Mouse (Mus musculus) thymus, postnatal 0 days (tissue): ENCODE measurements around the gene H2-Ab1. TPM values are rescaled to one million over a fixed set of nuclear protein-coding genes. Genes with fewer than 3 reads are reported as not detected.
"Not testable (repeated sequence)": the region's sequence is repeated elsewhere in the genome, so short reads cannot be mapped to it uniquely, and the experiment has no call there.

ENCODE experiments used
- DNase-seq: peaks from one replicate; pipeline ENCODE4 v3.0.0-alpha.2; 2015; ENCODE audit warnings: low spot score
- polyA plus RNA-seq: library from polyadenylated mRNA; unstranded; fragments of >200 nt; fragmentation: Nextera tagmentation; extraction: Ambion mirVana; gene quantifications from 2 replicates; pipeline ENCODE4 v1.2.1, GENCODE M21; 2015

The H2-Ab1 gene
- polyA plus RNA-seq, 1 experiment from 2014 or later: 1,544 TPM

DNA sequence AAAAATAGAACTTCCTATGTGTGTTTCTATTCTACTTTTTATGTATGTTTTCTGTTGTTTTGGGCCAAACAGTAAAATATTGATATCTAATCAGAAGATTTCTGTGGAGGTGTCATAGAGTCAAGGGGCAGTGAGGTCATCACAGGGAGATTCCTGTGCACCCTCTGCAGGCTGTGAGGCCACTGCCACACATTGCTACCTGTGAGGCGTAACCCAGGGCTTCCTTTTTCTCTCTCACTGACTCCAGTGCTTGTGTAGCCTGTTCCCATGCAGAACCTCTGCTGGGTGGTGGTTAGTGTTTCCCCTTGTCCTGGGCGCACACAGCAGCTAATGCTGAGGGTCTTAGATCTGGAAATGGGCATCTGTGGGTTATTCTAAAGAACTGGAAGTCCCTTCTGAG lies 48.9 kb downstream of the H2-Ab1 start:
- DNase-seq: no peak

DNA sequence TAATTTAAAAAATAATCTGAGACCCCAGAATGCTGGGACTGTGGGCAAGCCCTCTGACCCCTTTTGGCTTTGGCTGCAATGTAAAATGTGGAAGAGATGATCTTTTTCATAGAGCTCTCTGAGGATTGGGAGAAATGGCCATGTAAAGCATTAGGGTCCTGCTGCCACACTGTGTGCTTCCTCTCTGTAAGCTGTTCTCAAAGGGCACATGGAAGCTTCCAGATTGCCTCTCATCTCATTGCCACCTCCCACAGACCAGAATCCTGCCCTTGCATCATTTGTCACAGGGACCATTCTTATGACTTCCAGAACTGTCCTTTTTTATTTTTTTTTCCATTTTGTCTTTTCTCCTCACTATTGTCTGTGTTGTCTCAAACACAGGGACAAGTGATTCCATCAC lies 49.7 kb downstream of the H2-Ab1 start:
- no peak for DNase-seq

DNA sequence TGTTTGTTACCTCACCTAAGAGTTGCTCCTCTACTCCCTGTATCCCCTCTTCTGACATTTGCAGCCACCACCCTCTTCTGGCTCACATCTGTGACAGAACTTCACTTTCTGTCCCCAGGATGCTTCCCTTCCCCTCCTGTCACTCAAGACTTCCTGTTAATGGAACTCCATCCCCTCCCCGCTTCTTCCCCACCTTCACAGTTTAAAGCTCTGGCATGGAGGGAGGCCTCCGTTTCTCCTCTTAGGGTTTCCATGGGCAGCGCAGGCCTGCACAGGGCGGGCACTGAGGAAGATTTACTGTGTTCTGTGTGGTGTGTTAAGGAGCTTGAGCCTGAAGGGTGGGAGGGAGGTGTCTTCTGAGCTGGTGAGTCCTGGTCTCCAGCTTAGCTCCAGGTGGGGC lies 50.7 kb downstream of the H2-Ab1 start:
- DNase-seq: no peak

DNA sequence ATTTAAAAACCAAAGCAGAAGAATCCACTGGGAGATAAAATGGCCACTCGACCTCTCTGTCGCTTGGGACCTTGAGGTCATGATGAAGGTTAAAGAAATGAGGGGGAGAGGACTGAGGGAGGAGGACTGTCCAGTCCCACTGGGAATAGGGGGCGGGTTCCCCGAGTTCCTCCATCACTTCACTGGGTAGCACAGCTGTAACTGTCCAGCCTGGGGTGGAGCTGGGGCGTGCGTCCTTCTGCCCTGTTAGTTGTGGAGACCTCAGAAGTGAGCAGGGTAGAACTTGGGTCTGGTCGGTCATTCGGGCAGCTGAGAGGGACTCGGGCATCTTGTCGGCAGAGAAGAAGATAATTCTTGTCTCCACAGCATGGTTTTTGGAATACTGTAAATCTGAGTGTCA lies 51.7 kb downstream of the H2-Ab1 start:
- no peak for DNase-seq

DNA sequence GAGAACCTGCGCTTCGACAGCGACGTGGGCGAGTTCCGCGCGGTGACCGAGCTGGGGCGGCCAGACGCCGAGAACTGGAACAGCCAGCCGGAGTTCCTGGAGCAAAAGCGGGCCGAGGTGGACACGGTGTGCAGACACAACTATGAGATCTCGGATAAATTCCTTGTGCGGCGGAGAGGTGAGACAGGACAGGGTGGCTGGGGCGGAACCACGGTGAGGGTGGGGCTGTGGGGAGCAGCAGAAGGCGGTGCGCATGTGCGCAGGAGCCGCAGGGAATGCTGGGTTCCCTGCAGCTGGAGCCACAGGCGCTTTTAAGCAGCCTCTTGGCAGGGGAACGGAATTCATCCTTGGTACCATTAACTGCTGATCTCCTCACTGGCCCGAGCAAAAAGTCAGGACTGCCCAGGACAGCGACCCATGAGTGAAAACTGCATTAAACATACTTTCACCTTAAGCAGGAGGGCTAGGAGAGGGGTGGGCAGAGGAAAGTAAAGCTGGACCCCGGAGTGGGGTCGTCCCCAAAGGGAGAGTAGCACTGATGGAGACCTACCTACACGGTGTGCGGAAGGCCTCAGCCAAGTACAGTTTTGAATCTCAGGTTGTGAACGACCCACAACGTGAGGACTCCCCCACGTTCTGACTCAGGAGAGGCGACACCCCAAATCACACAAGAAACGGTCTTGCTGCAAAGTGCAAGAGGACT lies 52.3 kb downstream of the H2-Ab1 start:
- peak; percentile 56 for DNase-seq

DNA sequence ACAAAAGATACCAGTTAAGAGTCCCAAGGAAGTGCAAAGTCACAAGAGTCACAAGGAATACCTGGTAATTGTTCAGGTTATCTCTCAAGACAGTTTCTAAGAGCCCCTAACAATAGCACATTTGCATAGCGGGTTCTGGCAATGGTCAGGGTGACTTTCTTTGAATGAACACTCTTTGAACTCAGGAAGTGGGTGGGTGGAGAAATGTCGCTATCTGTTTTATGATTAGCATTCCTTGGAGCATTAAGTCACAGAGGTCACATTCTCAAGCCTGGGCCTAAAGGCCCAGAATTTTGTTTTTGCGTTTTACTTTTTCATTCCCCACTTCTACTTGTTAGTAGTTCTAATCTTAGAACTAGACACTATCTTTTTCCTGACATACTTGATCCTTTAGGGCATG lies 53.0 kb downstream of the H2-Ab1 start:
- DNase-seq: not testable (repeated sequence)

DNA sequence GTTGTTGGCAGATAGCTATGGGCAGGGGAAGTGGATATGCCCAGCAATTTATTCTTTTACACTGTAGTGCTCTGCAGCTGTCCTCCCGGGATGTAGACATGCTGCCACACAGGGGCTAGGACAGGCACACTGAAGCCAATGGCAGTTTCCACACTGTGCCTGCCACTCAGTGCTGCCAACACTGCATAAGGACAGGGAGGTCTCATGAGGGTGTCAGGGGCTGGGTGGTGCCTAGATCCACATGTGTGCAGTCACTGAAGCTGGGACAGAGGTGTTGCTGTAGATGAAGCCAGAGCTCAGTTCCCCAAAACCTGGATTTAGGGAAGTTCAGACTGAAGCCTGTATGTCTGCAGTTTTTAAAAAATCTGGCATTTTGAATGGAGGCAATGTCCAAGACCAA lies 54.7 kb downstream of the H2-Ab1 start:
- peak; percentile 43 for DNase-seq

DNA sequence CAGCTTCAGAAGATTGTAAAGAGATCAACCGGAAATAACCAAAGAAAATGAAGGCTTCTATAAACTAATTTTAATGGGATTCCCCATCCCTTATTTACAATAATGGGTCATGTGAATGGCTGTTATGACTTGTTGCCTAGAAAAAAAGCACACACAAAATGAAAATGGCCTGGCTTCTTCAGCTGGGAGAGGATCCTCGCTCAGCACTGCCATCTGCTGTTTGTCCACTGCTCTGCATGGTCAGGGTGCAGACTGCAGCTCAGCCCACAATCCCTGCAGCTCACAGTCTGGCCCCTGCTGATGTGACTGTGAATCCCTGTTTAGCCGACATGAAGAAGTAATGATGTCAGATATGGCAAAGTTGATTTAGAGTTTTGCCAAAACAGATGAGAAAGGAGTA lies 55.9 kb downstream of the H2-Ab1 start:
- DNase-seq: peak; percentile 73

DNA sequence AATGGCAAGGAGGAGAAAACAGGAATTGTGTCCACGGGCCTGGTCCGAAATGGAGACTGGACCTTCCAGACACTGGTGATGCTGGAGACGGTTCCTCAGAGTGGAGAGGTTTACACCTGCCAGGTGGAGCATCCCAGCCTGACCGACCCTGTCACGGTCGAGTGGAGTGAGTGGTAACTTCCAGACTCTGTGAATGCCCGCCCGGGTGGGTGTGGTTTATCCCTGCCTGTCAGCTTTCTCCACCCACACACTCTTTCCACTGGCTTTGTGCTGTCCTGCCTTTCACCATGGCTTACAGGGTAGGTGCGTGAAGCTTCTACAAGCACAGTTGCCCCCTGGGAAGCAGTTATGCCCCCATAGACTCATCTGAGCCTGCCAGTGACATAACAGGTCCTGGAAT lies 56.8 kb downstream of the H2-Ab1 start:
- no peak for DNase-seq

DNA sequence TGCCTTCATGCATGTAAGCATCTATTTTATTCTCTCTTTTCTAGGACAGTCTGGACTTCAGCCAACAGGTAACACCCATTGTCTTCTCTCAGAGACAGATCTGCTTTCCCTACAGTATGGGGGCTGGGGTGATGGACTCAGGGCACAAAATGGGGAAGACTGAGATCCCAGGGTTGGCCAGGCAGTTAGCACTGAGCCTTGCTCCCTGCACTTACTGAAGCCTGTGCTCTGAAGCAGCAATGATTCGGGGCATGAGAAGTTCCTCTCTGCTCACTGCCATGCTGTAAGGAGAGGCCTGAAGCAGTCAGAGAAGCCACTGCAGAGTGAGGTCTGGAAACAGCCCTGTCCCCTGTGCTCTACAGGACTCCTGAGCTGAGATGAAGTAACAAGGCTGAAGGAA lies 58.0 kb downstream of the H2-Ab1 start:
- DNase-seq: no peak

DNA sequence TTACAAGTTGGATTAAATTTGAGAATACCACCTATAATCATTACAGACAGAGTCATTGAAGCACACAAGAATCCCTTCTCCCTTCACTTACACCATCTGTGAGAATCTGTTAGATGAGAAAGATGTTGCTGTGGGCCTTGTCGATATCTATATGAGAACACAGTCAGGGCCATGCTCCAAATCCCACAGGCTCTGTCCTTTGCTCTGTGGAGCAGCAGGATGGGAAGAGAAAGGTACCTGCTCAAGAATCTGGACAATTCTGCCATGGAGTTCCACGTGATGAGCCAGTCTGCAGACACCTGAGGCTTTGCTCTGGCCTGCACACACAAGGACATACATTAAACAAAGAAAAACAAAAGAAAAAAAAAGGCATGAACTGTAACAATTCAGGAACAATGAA lies 59.2 kb downstream of the H2-Ab1 start:
- DNase-seq: no peak

DNA sequence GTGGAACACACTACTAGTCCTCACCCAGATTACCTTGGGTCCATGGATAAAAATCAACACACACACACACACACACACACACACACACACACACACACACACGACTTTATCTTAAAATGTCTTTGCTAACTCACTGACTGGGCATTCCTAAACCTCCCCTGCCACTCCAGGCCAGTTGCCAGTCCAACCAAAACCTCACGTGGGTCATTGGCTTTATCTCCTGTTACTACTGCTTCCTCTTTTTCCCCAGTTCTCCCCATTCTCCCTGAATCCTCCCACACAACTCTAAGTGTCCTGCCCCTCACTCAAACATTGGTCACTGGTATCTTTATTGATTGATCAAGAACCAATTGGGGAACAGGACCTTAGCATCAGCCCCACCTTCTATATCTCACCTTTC lies 59.8 kb downstream of the H2-Ab1 start:
- DNase-seq: no peak

Other genes starting within 250 kb of the H2-Ab1 start
- 14.5 and 20.9 TPM in 2 replicates for gene Ring1, start 233.0 kb upstream of the H2-Ab1 start, polyA plus RNA-seq
- 77.4 and 82.2 TPM in 2 replicates for gene H2-Ke6, start 229.6 kb upstream of the H2-Ab1 start, polyA plus RNA-seq
- 90.5 and 96.5 TPM in 2 replicates for gene Slc39a7, start 226.0 kb upstream of the H2-Ab1 start, polyA plus RNA-seq
- 47.1 and 48.9 TPM in 2 replicates for gene Rxrb, start 225.9 kb upstream of the H2-Ab1 start, polyA plus RNA-seq
- gene Col11a2, start 218.3 kb upstream of the H2-Ab1 start, polyA plus RNA-seq: 1.1 and 1.5 TPM in 2 replicates
- 55.0 and 57.1 TPM in 2 replicates for gene H2-Oa, start 165.3 kb upstream of the H2-Ab1 start, polyA plus RNA-seq
- gene H2-DMa, start 138.1 kb upstream of the H2-Ab1 start, polyA plus RNA-seq: 113 and 114 TPM in 2 replicates
- gene Brd2, start 135.1 kb upstream of the H2-Ab1 start, polyA plus RNA-seq: 98.3 and 107 TPM in 2 replicates
- 57.8 and 62.9 TPM in 2 replicates for gene H2-DMb2, start 114.4 kb upstream of the H2-Ab1 start, polyA plus RNA-seq
- gene H2-DMb1, start 104.6 kb upstream of the H2-Ab1 start, polyA plus RNA-seq: 39.8 and 42.2 TPM in 2 replicates
- gene Tap1, start 70.1 kb upstream of the H2-Ab1 start, polyA plus RNA-seq: 81.6 and 87.3 TPM in 2 replicates
- 251 and 261 TPM in 2 replicates for gene Psmb9, start 69.9 kb upstream of the H2-Ab1 start, polyA plus RNA-seq
- gene Psmb8, start 60.0 kb upstream of the H2-Ab1 start, polyA plus RNA-seq: 875 and 899 TPM in 2 replicates
- gene Tap2, start 54.2 kb upstream of the H2-Ab1 start, polyA plus RNA-seq: 140 and 153 TPM in 2 replicates
- gene H2-Ob, start 18.8 kb upstream of the H2-Ab1 start, polyA plus RNA-seq: 2.6 and 2.8 TPM in 2 replicates
- gene H2-Aa, start 30.1 kb downstream of the H2-Ab1 start, polyA plus RNA-seq: 991 and 995 TPM in 2 replicates
- gene H2-Eb1, start 48.2 kb downstream of the H2-Ab1 start, polyA plus RNA-seq: 574 and 589 TPM in 2 replicates
- 2.3 and 3.1 TPM in 2 replicates for gene H2-Eb2, start 68.0 kb downstream of the H2-Ab1 start, polyA plus RNA-seq
- 0.22 and 0.27 TPM in 2 replicates for gene Btnl2, start 97.1 kb downstream of the H2-Ab1 start, polyA plus RNA-seq
- 0.27 and 0.29 TPM in 2 replicates for gene Btnl1, start 119.4 kb downstream of the H2-Ab1 start, polyA plus RNA-seq
- 0.71 and 0.94 TPM in 2 replicates for gene BC051142, start 141.1 kb downstream of the H2-Ab1 start, polyA plus RNA-seq
- gene Btnl4, start 219.6 kb downstream of the H2-Ab1 start, polyA plus RNA-seq: 0.09 and 0.13 TPM in 2 replicates